Mouse (Mus musculus): Measurements from ENCODE around the gene Gm3238. TPM values are rescaled to one million over a fixed set of nuclear protein-coding genes. Genes with fewer than 3 reads are reported as not detected.
"Not testable (repeated sequence)": the region's sequence is repeated elsewhere in the genome, so short reads cannot be mapped to it uniquely, and the experiment has no call there.

Gene Gm3238
- polyA plus RNA-seq, 1 experiment from 2014 or later, result not detected

DNA sequence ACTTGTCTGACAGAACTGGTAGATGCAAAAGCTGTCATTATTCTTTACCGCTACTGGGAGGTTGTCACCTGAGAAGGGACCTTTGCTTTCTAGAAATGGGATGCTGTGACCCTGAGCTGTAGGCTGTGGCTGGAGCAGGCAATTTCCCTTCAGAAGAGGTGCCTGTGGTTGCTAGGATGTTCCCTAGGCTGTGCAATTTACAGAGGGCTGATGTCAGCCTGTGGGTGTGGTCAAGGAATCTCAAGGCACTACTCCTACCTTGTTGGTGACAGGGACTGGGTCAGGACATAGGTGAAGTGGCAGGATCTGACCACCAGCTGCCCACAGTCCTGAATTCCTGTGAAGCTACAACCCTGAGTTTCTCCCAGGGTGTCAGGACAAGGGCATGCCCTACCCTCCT, 1.4 kb downstream of the Gm3238 start:
- no peak overlapping the region for H3K4me3 ChIP-seq (ENCODE audit: low read depth, low read length)
- no peak overlapping the region for H3K27ac ChIP-seq (ENCODE audit: low read depth)
- WGBS, result 81% methylated on average over 1 of the region's 1 CpGs
- no peak overlapping the region for H3K9ac ChIP-seq (ENCODE audit: low read length)
- no peak for DNase-seq (ENCODE audit: low spot score)
- H3K36me3 ChIP-seq (ENCODE audit: control insufficient read depth, insufficient read depth, low read length), result no peaks in the 10 kb centered on the region
- no peaks in the 10 kb centered on the region for H3K27me3 ChIP-seq (replicated peaks; ENCODE audit: control insufficient read depth, insufficient read depth, low read length)
- H3K4me1 ChIP-seq (replicated peaks; ENCODE audit: control insufficient read depth, insufficient read depth, low read length), result no peaks in the 10 kb centered on the region
- H3K9me3 ChIP-seq (ENCODE audit: control insufficient read depth, low read length), result no peaks in the 10 kb centered on the region
- no peak for ATAC-seq (replicated peaks; ENCODE audit: low FRiP score, low TSS enrichment, low read depth)
- no peak overlapping the region for H3K4me2 ChIP-seq (ENCODE audit: low read length)

- no CpG with 5 or more reads among the region's 1 CpGs for whole genome bisulfite sequencing
- not testable (repeated sequence) for H3K27ac ChIP-seq (ENCODE audit: low read depth); H3K4me3 ChIP-seq (ENCODE audit: low read depth, low read length); H3K36me3 ChIP-seq (ENCODE audit: control insufficient read depth, insufficient read depth, low read length); H3K9ac ChIP-seq (ENCODE audit: low read length); H3K4me2 ChIP-seq (ENCODE audit: low read length); H3K27me3 ChIP-seq (replicated peaks; ENCODE audit: control insufficient read depth, insufficient read depth, low read length); H3K4me1 ChIP-seq (replicated peaks; ENCODE audit: control insufficient read depth, insufficient read depth, low read length); H3K9me3 ChIP-seq (ENCODE audit: control insufficient read depth, low read length); DNase-seq (ENCODE audit: low spot score); ATAC-seq (replicated peaks; ENCODE audit: low FRiP score, low TSS enrichment, low read depth)
These were observed 11.5 kb downstream of the Gm3238 start, which contains the start of gene Gm3233 for GRCm38 (mm10) chr10:77759582-77759981. TSS of gene Gm3233 (minus strand) at chr10:77759682.

DNA sequence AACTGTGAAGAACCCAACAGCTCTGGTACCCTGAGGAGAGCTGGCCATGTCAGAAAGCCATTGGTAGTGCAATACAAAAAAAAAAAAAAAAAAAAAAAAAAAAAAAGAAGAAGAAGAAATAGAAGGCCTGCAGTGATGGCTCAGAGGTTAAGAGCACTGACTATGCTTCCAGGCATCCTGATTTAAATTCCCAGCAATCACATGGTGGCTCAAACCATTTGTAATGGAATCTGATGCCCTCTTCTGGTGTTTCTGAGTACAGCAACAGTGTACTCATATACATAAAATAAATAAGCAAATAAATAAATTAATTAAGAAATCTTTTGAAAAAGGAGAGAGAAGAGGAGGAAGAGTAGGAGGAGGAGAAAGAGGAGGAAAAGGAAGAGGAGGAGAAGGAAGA, 17.7 kb downstream of the Gm3238 start:
- Histone ChIP-seq H3K27me3 (replicated peaks; ENCODE audit: control insufficient read depth, insufficient read depth, low read length) (no peaks in the 10 kb centered on the region), H3K4me2 (ENCODE audit: low read length) (no peak overlapping the region), H3K4me1 (replicated peaks; ENCODE audit: control insufficient read depth, insufficient read depth, low read length) (no peaks in the 10 kb centered on the region), H3K27ac (ENCODE audit: low read depth) (no peak overlapping the region), H3K4me3 (ENCODE audit: low read depth, low read length) (no peak overlapping the region), H3K9me3 (ENCODE audit: control insufficient read depth, low read length) (no peaks in the 10 kb centered on the region), H3K36me3 (ENCODE audit: control insufficient read depth, insufficient read depth, low read length) (no peaks in the 10 kb centered on the region), H3K9ac (ENCODE audit: low read length) (no peak overlapping the region)
- DNase-seq (ENCODE audit: low spot score) (no peak), ATAC-seq (replicated peaks; ENCODE audit: low FRiP score, low TSS enrichment, low read depth) (no peak)

DNA sequence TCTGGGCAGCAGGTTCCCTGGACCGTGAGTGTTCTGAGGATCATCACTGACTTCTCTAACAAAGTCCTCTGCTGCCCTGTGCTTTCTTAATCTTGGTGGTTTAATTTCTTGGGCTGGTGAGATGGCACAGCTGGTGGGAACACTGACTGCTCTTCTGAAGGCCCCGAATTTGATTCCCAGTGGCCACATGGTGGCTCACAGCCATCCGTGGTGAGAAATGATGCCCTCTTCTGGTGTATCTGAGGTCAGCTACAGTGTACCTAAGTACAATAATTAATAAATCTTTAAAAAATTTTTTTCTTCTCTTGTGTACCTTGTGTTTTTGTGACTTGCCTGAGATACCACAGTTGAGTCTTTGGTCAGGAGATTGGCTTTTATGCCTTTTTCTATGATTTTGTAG, 18.8 kb downstream of the Gm3238 start:
- not testable (repeated sequence) for H3K9ac ChIP-seq (ENCODE audit: low read length); ATAC-seq (replicated peaks; ENCODE audit: low FRiP score, low TSS enrichment, low read depth); H3K4me1 ChIP-seq (replicated peaks; ENCODE audit: control insufficient read depth, insufficient read depth, low read length); H3K4me2 ChIP-seq (ENCODE audit: low read length); H3K27ac ChIP-seq (ENCODE audit: low read depth); H3K36me3 ChIP-seq (ENCODE audit: control insufficient read depth, insufficient read depth, low read length); H3K4me3 ChIP-seq (ENCODE audit: low read depth, low read length); H3K27me3 ChIP-seq (replicated peaks; ENCODE audit: control insufficient read depth, insufficient read depth, low read length); H3K9me3 ChIP-seq (ENCODE audit: control insufficient read depth, low read length); DNase-seq (ENCODE audit: low spot score)
- 66% methylated on average over 3 of the region's 3 CpGs for WGBS

DNA sequence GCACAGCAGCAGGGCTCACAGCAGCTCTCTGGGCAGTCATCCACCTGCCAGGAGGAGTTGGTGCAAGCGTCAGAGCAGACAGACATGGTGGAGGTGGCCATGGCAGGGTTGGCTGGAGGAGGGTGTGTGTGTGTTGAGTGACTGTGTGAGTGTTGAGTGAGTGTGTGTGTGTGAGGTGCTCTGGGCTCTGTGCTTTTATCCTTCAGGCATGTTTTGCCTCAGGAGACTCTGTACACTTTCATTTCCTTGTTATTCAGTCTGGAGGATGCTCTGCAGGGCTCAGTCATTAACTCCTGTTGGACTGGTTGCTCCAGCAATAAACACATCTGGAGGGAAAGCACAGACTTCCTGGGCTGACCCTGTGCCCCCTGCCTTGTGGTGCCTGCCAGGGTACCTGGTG, 19.9 kb downstream of the Gm3238 start, which contains the start of gene Gm9736:
Gene Gm9736 (minus strand): TSS at position 101 of the 400 bp plus-strand sequence.
- H3K4me1 ChIP-seq (replicated peaks; ENCODE audit: control insufficient read depth, insufficient read depth, low read length); H3K4me2 ChIP-seq (ENCODE audit: low read length); ATAC-seq (replicated peaks; ENCODE audit: low FRiP score, low TSS enrichment, low read depth); H3K27me3 ChIP-seq (replicated peaks; ENCODE audit: control insufficient read depth, insufficient read depth, low read length); H3K9me3 ChIP-seq (ENCODE audit: control insufficient read depth, low read length); H3K9ac ChIP-seq (ENCODE audit: low read length); H3K4me3 ChIP-seq (ENCODE audit: low read depth, low read length); DNase-seq (ENCODE audit: low spot score); H3K27ac ChIP-seq (ENCODE audit: low read depth); H3K36me3 ChIP-seq (ENCODE audit: control insufficient read depth, insufficient read depth, low read length): not testable (repeated sequence)
- 57% methylated on average over 1 of the region's 1 CpGs for WGBS

- not testable (repeated sequence) for H3K9me3 ChIP-seq (ENCODE audit: control insufficient read depth, low read length); H3K4me1 ChIP-seq (replicated peaks; ENCODE audit: control insufficient read depth, insufficient read depth, low read length); ATAC-seq (replicated peaks; ENCODE audit: low FRiP score, low TSS enrichment, low read depth); H3K4me3 ChIP-seq (ENCODE audit: low read depth, low read length); H3K27ac ChIP-seq (ENCODE audit: low read depth); H3K27me3 ChIP-seq (replicated peaks; ENCODE audit: control insufficient read depth, insufficient read depth, low read length); H3K4me2 ChIP-seq (ENCODE audit: low read length); H3K36me3 ChIP-seq (ENCODE audit: control insufficient read depth, insufficient read depth, low read length); H3K9ac ChIP-seq (ENCODE audit: low read length); DNase-seq (ENCODE audit: low spot score)
- 72% methylated on average over 1 of the region's 1 CpGs for WGBS
These were observed 20.4 kb downstream of the Gm3238 start for GRCm38 (mm10) chr10:77750686-77751085.

- DNase-seq (ENCODE audit: low spot score); H3K9me3 ChIP-seq (ENCODE audit: control insufficient read depth, low read length): not testable (repeated sequence)
- WGBS, result 55% methylated on average over 4 of the region's 5 CpGs
These were observed 29.0 kb downstream of the Gm3238 start, which contains the start of gene Gm18596 for GRCm38 (mm10) chr10:77741924-77742688. TSS of gene Gm18596 (minus strand) at chr10:77742638.

DNA sequence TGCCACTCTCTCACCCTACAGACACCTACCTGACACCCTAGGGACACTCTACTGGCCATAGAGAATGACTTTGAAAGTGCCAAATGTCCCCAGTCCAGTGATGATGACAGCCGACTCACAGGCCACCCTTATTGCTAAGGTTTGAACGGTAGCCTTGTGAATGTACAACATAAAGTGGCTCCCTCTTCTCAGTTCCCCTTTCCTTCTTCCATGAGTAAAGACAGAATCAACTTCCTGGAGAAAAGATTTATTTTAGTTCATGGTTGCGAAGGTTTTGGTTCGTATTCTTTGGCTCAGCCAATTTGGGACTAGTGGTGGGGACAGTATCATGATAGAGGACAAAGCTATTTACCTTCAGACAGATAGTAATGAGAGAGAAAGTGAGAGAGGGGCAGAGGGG, 32.2 kb downstream of the Gm3238 start:
- Histone ChIP-seq H3K4me3 (ENCODE audit: low read depth, low read length) (no peak overlapping the region), H3K27ac (ENCODE audit: low read depth) (no peak overlapping the region), H3K4me1 (replicated peaks; ENCODE audit: control insufficient read depth, insufficient read depth, low read length) (no peaks in the 10 kb centered on the region), H3K36me3 (ENCODE audit: control insufficient read depth, insufficient read depth, low read length) (no peaks in the 10 kb centered on the region), H3K27me3 (replicated peaks; ENCODE audit: control insufficient read depth, insufficient read depth, low read length) (no peaks in the 10 kb centered on the region), H3K9ac (ENCODE audit: low read length) (no peak overlapping the region), H3K4me2 (ENCODE audit: low read length) (no peak overlapping the region), H3K9me3 (ENCODE audit: control insufficient read depth, low read length) (peaks cover 8% of the 10 kb centered on the region)
- WGBS, result 80% methylated on average over 4 of the region's 4 CpGs
- no peak for ATAC-seq (replicated peaks; ENCODE audit: low FRiP score, low TSS enrichment, low read depth)
- DNase-seq (ENCODE audit: low spot score), result no peak

More at GRCm38 (mm10) chr10:77741924-77742688, 29.0 kb downstream of the Gm3238 start, which contains the start of gene Gm18596:
- H3K9ac ChIP-seq (ENCODE audit: low read length); ATAC-seq (replicated peaks; ENCODE audit: low FRiP score, low TSS enrichment, low read depth); H3K4me3 ChIP-seq (ENCODE audit: low read depth, low read length); H3K36me3 ChIP-seq (ENCODE audit: control insufficient read depth, insufficient read depth, low read length); H3K27ac ChIP-seq (ENCODE audit: low read depth); H3K4me2 ChIP-seq (ENCODE audit: low read length); H3K27me3 ChIP-seq (replicated peaks; ENCODE audit: control insufficient read depth, insufficient read depth, low read length); H3K4me1 ChIP-seq (replicated peaks; ENCODE audit: control insufficient read depth, insufficient read depth, low read length): not testable (repeated sequence)

- WGBS, result 100% methylated on average over 1 of the region's 1 CpGs
These were observed 35.2 kb downstream of the Gm3238 start for GRCm38 (mm10) chr10:77735928-77736327.

More at GRCm38 (mm10) chr10:77735928-77736327, 35.2 kb downstream of the Gm3238 start:
- Histone ChIP-seq H3K9me3 (ENCODE audit: control insufficient read depth, low read length) (peaks cover 8% of the 10 kb centered on the region), H3K4me1 (replicated peaks; ENCODE audit: control insufficient read depth, insufficient read depth, low read length) (no peaks in the 10 kb centered on the region), H3K4me2 (ENCODE audit: low read length) (no peak overlapping the region), H3K27me3 (replicated peaks; ENCODE audit: control insufficient read depth, insufficient read depth, low read length) (no peaks in the 10 kb centered on the region), H3K36me3 (ENCODE audit: control insufficient read depth, insufficient read depth, low read length) (no peaks in the 10 kb centered on the region), H3K9ac (ENCODE audit: low read length) (no peak overlapping the region), H3K4me3 (ENCODE audit: low read depth, low read length) (no peak overlapping the region), H3K27ac (ENCODE audit: low read depth) (no peak overlapping the region)
- DNase-seq (ENCODE audit: low spot score) (no peak), ATAC-seq (replicated peaks; ENCODE audit: low FRiP score, low TSS enrichment, low read depth) (no peak)
